Mouse (Mus musculus) layer of hippocampus, postnatal 10 days (tissue): ENCODE data around the gene Cnih3. TPM values are rescaled to one million over a fixed set of nuclear protein-coding genes. Genes with fewer than 3 reads are reported as not detected.

Experiments used
- DNase-seq, 2 experiments: peaks; one replicate each; pipeline ENCODE4 v3.0.0; 2021; ENCODE audit warnings: low spot score in 2 of 2
- total RNA-seq, 2 experiments: library from RNA; stranded (reverse); gene quantifications; 2 replicates each; pipeline ENCODE4 v1.2.3; 2021

Cnih3 gene
- total RNA-seq, 2 experiments from 2014 or later, result 48.3 to 56.1 TPM

DNA sequence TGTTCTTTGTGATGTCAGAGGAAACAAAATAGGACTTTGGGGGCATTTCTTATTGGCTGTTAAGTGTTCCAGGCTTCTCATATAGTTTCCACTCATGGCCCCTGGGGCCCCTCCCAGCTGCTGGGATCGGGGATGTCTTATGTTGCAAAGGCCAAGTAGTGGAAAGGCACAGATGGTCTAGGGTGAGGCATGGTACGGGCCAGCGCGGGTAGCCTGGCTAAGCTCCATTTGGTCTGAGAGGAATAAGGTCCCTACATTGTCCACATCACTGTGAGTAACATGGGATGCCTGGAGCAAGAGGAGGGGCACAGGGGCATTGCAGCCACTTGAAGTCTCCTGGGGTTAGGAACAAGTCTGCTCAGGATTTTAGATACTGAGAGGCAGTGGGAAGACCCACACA is 95.1 kb downstream of the Cnih3 start:
- DNase-seq, result no peak

DNA sequence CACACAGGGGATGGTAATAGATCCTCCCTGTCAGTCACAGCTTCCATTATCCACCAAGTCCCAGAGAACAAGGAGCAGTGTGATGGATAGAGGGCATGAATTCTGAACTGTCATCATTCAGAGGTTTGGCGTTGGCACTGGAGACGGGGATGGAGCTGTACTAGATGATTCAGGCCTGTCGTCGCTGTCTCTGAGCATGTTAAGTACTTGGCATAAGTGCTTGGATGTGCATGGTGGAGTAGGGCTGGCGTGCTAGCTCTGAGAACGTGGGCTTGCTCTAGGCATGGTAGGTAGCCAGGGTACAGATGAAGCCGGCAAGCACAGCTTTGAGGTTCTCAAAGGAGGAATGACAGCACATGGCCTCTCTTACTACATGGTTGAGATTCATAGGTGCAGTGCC is 95.6 kb downstream of the Cnih3 start:
- no peak for DNase-seq

DNA sequence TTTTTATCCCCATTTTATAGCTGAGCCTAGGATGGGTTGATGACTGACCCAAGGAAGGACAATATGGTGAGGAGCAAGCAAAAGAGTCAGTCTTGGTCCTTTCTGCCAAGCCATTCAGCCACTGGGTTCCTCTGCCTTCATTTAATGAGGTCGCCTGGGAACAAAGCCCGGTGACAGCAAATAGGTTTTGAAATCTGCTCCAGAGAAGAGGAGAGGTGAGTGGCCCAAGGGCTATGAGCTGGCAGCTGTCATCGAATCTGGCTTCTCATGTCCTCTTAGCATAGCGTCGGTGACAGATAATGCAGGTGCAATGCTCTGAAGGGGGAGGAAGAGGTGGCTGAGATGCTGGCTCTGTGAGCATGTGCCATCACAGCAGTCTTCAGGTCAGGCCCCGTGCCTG is 100.7 kb downstream of the Cnih3 start:
- no peak for DNase-seq

DNA sequence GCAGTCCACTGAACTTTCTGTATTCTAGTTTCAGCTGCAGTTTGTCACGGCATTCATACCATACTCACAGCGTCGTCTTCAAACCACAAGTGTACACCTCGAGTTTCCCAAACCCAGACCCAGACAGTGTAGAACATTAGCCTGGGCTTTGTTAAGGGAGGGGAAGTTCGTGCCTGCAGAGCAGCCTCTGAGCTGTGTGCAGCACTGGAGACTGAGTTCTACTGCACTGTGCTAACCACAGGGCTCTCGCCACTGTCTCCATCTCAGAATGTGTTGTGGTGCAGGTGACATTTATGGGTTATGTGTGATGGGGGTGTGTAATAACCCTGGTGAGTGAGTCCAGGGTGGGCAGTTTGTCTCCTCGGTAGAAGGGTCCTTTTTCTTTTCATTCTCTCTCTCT is 104.5 kb downstream of the Cnih3 start:
- no peak for DNase-seq

DNA sequence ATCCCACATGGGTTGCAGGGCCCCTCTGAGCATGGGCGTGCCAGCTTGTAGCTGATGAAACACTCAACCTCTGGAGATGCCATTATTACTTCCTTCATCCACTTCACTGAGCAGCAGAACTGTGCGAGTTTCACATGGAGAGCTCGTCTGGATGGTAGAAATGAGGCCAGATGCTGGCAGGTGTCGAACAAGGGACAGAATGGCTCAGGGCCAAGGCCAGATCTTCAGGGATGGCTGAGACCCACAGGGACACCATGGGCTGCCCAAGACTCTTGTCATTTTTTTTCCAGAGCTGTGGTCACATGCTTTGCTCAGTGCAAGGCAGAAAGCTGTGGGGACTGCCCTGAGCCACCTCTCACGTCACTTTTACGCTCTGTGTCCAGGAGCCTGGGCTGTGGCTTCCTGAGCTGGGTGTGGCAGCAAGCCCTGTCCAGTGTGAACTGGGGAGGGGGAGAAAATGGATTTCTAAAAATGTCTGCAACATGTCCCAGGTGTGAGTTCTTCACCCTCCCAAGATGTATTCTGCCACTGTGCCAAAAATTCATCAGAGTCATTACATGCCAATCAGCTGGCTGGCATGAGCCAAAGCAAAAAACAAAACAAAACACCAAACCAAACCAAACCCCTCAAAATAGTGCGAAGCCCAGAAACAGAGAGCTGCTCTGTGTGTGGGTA is 107.1 kb downstream of the Cnih3 start:
- no peak for DNase-seq

DNA sequence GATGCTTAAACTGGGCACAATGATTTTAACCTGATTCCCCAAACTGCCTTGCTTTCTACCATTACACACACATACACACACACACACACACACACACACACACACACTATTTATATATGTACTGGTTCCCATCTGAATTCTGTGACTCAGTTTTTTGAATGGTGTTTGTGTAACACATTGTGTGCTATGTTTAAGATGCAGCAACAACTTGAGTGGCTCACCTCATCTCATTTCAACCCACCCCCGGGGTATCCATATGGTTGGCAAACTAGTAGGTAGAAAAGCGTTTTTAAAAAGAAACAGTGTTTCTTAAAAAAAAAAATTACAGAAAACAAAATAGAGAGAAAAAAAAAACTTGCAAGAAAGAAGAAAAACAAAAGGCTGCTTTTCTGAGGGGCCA is 107.9 kb downstream of the Cnih3 start:
- no peak for DNase-seq

DNA sequence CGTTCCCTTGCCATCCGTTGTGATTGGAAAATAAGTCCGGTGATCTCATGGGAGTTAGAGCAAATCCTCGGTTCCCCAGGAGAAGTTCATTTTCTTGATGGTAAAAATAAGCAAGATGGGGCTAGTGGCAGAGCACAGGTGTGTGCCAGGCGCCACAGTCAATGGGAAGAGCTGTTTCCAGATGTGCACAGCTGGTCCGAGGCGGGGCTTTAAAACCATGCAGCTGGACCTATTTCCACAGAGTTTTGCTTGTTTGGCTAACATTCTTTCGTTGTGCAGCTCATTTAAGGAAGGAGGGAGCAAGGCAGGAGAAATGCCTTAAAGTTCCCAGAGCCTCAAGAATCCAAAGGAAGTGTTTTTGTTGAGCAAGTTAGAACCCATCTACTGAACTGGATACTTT is 109.1 kb downstream of the Cnih3 start:
- no peak for DNase-seq

DNA sequence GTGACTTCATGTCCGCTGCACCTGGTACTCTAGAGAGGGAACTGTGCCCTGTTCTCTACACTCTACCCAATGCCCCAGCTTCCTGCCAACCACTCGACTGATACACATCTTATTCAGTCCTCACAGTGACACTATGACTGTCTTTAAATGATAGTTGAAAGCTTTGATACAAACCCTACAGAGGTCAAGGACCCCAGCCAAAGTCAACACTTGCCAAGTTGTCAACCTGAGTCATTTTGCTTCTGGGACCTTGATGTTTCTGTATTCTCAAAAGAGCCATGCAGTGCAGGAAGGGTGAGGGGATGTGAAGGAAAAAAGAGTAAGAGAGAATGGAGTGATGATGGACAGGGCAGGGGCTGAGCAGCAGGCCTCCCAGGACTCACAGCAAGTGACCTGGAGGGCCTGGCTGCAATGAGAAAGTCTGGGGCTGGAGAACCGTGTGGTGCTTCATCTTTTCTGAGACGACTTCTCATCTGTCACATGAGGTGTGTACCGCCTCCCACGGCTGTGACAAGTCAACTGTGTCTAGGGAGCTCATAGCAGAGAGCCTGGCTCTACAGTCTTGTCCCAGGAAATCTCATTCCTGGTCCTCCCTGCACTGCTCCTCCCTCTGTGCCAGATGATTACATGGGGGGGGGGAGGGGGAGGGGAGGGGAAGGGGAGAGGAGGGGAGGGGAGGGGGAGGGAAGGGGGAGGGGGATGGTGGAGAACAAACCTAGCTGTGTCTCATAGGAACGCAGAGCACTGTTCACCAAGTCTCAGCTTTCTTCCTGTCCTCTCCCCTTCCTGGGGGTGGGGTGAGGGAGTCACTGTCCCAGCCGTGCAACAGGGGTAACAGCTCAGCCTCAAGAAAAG is 109.8 kb downstream of the Cnih3 start:
- no peak for DNase-seq

DNA sequence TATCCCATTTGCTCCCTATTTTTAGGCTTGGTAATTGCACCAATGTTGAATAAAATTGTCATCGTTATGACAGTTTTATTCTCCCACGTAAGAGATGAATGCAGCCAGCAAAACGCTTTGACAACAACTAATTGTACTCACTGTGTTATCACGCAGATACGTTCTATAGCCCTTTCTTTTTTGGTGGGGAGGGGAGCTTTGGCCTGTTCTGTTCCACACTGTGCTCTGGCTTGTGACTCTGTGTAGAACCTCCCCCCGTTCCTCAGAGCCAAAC is 110.4 kb downstream of the Cnih3 start:
- DNase-seq, result no peak

DNA sequence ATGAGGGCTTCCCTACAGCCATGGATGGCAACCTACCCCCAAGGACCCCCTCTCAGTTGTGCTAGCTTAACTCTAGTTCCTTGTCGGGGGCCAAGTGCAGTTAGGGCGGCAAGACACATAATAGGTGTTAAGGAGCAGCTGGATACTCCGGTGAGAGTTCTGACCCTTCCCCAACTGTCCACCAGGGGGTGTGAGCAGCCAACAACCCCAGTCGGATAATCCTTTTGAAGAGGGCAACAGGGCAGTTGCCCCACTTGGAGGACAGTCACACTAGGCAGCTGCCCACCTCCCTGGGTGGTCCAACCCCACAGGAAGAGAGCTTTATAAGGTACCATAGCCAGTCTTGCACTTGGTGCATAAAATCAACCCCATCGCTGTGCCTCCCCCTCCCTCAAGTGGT is 112.6 kb downstream of the Cnih3 start:
- peak in 1 of 2 experiments; percentile 53 for DNase-seq

DNA sequence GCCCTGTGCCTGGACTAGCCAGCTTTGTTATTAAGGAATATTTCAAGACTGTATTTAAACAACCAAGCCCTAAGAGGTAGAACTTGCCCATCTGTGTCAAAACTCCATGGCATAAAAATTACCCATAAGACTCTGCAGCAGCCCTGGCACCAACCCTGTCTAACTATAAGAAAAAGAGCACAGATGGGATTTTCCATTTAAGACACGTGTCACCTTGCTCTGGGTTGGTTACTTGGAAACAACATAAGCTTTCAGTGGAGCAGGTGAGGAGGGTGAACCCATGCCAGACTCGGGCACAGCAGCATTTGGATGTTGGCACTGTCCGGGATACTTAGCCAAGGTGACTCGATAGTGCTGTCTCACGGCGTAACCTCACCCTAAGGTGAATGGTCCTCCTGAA is 113.6 kb downstream of the Cnih3 start:
- no peak for DNase-seq

DNA sequence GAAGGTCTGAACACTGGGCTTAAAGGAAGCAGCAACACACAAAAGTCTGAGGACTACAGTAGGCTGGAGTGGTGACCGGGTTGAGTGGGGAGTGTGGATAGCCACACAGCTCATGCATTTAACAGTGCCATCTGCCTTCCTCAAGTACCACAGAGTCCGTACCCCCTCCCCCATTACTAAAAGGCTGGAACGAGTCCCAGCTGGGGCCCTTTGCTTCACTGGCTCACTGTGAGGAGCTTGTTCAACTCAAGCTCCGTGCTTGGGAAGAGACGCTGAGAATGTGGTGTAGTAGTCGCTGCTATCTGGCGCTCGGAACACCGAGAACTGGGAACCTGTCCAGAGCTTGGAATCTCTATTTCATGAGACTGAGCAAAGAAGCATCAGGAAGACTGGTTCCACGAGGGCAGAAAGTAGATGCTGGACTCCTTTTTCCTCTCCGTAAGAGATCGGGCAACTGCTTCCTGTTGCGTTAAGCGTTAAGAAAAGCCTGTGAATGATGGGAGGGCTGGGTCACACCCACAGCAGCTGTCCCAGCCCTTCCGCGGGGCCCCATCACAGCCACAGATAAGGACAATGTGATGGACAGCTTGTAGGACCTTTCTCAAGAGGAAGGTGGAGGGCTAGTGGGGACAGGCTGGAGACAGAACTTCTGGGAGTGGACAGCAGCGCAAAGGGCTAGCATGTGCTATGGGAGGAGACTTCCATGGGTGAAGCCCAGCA is 114.3 kb downstream of the Cnih3 start:
- peak; percentile 61 to 68 for DNase-seq

DNA sequence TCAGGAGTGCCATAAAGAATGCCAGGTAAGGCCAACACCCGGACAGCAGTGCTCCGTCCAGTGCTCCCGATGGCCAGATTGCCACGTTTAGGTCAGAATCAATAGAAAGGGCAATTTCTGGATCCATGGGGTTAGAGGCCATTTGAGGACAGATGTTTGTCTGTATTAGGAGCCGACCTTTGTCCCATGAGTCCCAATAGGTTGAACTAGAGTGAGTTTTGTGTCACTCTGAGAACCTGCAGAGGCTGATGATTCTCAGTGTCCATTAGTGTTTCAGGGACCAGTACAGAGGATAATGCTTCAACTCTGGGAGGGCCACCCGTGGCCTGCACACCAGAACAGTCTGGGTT is 114.9 kb downstream of the Cnih3 start:
- DNase-seq, result no peak

DNA sequence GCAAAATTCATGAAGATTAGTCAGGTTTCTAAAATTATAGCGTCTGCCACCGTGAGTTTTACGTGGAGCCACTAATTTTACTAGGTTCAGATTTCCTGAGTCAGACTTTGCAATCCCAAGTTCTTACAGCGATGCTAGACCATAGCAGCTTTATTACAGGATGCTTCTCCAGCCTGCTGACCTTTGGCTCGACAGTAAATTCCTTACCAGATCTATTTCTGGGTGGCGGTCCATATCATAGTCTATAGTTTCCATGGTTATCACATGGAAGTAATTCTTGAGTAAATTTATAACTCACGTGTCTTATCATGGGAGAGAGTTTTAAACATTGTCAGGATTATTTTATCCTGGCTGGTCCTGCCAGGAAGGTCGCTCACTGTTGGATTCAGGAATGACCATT is 117.0 kb downstream of the Cnih3 start:
- DNase-seq, result no peak

DNA sequence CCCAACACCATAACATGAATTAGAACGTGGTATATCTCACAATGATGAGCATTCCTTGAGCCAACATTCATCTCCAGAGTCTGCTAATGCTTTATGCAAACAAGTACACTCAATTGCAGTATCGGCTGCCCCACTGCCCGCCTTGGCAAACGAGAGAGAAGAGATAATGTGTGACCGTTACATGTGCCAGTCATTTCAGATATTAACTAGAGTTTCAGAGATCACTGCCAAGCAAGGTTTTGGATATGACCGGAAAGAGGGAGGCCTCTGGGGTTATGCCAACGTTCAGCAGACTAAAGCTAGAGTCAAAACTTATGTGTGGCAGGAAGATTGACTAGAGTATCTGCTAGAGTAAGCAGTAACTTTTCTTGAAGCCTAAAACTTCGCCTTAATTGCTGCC is 123.7 kb downstream of the Cnih3 start:
- no peak for DNase-seq

DNA sequence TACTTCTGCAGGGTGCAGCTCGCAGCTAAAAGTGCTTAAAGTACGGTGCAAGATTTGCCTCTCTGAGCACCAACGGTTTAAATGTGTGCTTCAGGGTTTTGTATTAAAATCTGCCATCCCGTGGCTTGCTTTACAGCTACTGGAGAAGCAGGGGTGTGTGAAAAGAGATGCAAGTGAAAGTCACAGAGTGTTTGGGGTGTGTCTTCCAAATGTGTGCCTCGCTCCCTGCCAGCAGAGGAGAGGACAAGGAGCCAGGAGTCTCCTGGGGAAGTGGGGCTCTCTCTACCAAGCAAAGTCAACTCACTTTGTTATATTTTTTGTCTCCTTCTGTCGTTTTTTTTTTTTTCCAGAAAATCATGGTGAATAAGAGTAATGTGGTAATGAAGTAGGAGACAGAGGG is 124.1 kb downstream of the Cnih3 start:
- no peak for DNase-seq

DNA sequence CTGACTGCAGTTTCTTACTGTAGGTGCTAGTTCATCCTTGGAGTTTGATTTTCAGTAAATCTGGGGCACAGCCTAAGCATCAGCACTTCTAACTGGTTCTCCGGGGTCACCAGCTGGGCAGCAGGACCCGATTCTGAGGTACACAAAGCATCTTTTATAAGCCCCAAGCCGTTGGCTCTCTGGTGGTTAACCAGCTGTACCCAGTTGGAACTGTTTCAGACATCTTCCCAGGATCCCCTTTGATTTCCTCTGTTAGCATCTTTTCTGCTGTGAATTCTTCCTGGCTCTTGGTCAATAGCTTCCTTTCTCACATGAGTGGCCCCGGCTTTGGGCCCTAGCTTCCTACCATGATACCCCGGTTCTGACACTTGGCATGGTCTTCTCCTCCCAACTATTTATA is 132.3 kb downstream of the Cnih3 start:
- DNase-seq, result no peak

DNA sequence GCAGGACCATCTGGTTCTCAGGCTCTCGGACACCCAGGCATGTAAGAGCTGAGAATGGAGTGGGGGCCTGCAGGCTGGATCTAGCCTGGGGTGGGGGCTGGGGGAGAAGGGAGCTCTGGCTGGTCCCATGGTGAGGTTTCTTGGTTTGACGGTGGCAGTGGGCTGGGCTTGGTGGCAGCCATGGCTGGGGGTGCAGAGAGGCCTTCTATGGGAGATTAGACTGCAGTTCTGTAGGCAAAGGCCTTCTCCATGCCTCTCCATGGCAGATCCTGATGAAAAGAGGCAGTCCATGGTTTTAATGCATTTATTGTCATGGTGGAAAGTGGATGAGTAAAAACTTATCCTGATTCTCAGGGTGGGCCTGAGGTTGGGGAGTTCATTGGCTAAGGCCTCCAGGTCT is 151.0 kb downstream of the Cnih3 start:
- no peak for DNase-seq

DNA sequence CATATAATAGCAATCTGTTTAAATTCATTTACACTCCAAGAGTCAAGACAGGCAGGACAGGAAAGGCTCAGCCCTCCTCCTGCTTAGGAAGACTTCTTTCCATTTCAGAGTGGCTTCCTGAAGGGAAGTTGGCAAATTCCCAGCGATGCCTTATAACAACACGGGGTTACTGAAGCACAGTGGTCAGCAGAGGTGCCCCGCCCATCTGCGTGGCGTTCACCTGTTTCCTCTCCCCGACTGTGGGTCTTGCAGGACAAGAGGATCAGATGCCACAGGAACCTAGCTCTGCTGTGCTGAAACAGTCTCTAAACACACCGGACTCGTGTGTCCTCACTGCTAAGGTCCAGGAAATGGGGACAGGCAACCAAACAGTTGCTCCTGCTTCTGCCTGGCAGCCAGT is 152.9 kb downstream of the Cnih3 start:
- DNase-seq, result no peak
